Mouse (Mus musculus) stomach, postnatal 0 days (tissue): ENCODE measurements at regions not wholly inside any gene's neighbourhood (a gene's known extent, or its start where the extent isn't known, plus 50 kb on each side); places are given as distances from the start of the nearest gene placed in this dataset.

Experiments
- CTCF ChIP-seq: IDR thresholded peaks from 2 replicates; pipeline ENCODE4 v1.5.1; 2016; ENCODE audit warnings: antibody characterized with exemption, low read depth, mild to moderate bottlenecking, moderate library complexity
- EP300 ChIP-seq: optimal IDR thresholded peaks from 2 replicates; pipeline ENCODE3; 2016; ENCODE audit warnings: antibody characterized with exemption

DNA sequence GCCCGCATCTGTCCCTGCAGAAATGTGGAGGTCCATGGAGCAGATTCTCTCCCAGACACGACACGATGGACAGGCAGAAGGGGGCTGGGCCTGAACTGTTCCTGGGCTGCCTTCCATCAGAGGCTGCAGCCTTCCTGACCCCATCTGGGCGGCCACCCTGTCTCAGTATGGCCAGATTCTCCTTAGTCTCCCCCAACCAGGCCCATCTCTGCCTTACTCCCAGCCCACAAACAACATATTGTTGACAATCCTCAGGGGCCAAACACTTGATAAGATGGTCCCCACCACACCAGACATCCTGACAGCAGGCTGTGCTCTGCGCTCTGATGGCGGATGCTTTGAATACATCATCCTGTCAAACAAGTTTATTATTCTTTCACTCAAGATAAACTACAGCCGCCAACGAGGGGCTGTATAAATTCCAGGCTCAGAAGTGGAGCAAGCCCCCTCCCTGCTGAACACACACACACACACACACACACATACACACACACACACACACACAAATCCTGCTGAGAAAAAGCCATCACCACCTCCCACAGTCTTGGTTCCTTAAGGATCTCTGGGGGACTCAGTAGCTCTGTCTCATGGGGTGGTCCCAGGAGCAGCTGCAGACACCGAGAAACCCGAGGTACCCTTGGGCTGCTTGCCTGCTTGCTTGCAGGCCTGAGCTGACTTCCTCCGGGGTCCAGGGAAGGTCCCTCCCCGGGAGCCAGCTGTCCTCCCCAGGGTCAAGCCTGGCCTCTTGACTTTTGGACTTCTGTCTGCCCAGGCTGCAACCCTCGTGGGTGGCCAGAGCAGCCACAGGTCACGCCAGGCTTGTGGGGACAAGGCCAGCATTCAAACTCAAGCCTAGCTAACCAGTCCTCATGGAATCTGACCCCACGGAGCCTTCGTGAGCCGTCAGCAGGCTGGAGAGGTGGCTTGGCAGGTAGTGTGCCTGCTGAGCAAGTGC, 135.6 kb upstream of the 1600014C23Rik start:
- no peak for TF ChIP-seq CTCF
- no peak for TF ChIP-seq EP300
